In the genomic region with DNA sequence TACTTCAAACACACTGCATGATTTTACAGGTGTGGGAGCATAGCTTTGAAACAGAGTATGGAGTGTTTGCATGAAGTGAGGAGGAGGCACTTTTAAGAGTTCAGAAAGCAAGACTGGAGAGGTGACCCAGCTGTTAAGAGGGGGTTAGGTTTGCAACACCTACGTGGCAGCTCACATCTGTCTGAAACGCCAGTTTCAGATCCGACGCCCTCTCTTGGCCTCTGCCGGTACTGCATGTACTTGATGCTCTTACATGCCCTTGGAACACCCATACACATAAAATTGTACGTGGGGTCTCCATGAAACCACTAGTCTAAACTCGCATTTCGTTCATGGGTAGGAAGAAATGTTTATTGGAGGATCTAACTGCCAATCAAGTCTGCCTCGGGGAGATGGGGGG, we compare ENCODE assay signal across 10 mouse cellular contexts. TPM values are rescaled to one million over a fixed set of nuclear protein-coding genes. Genes with fewer than 3 reads are reported as not detected.
DNase-seq lines count a peak whose midpoint lies in the region; ATAC-seq and TF ChIP-seq lines count a peak whose summit lies in the region.
"Had no signal": no experiment of that assay in that cellular context is flagged by ENCODE, and none has a peak within 500 bp of the region (broad histone marks: within the 10 kb centered on the region; RNA-seq: fewer than 3 reads in every experiment).

No protein-coding gene starts in this region.

- no peaks in the 10 kb centered on the region for H3K36me3 ChIP-seq in midbrain, embryonic 11.5 days (ENCODE audit: control insufficient read depth, insufficient read depth, low read length)
- no peaks in the 10 kb centered on the region for H3K36me3 ChIP-seq in midbrain, embryonic 16.5 days (ENCODE audit: control insufficient read depth, insufficient read depth, low read length)
- H3K36me3 ChIP-seq in limb, embryonic 11.5 days (ENCODE audit: control insufficient read depth, insufficient read depth, low read length) = no peaks in the 10 kb centered on the region
- H3K36me3 ChIP-seq: limb, embryonic 12.5 days had no signal

- H3K9ac ChIP-seq in midbrain, embryonic 11.5 days (ENCODE audit: low read length) = no peak overlapping the region
- H3K9ac ChIP-seq in midbrain, embryonic 16.5 days (ENCODE audit: low read depth, low read length) = no peak overlapping the region
- H3K9ac ChIP-seq in limb, embryonic 11.5 days (ENCODE audit: low read length) = no peak overlapping the region
- H3K9ac ChIP-seq: limb, embryonic 12.5 days had no signal

- H3K27ac ChIP-seq in cerebellum, adult 2 months (ENCODE audit: insufficient read depth, low read length) = no peak overlapping the region
- H3K27ac ChIP-seq in midbrain, embryonic 11.5 days (ENCODE audit: low read depth, low read length) = no peak overlapping the region
- no peak overlapping the region for H3K27ac ChIP-seq in midbrain, embryonic 16.5 days (ENCODE audit: low read length)
- H3K27ac ChIP-seq in limb, embryonic 11.5 days (replicated peaks; ENCODE audit: low read depth, low read length) = no peak overlapping the region
- H3K27ac ChIP-seq: limb, embryonic 12.5 days had no signal

- no peak for TF ChIP-seq POLR2A in cerebellum, adult 2 months (IDR thresholded peaks at IDR 0.05; ENCODE audit: borderline replicate concordance, insufficient read depth, low read length)

- no peaks in the 10 kb centered on the region for H3K27me3 ChIP-seq in cerebellum, adult 2 months (ENCODE audit: control insufficient read depth, insufficient read depth, low read length)
- H3K27me3 ChIP-seq in midbrain, embryonic 11.5 days (ENCODE audit: control insufficient read depth, insufficient read depth, low read length) = no peaks in the 10 kb centered on the region
- no peaks in the 10 kb centered on the region for H3K27me3 ChIP-seq in midbrain, embryonic 16.5 days (ENCODE audit: control insufficient read depth, insufficient read depth, low read depth, low read length)
- no peaks in the 10 kb centered on the region for H3K27me3 ChIP-seq in limb, embryonic 11.5 days (ENCODE audit: control insufficient read depth, insufficient read depth, low read length)
- H3K27me3 ChIP-seq: limb, embryonic 12.5 days had no signal

- no peaks in the 10 kb centered on the region for H3K9me3 ChIP-seq in midbrain, embryonic 11.5 days (ENCODE audit: control insufficient read depth, low read length)
- no peaks in the 10 kb centered on the region for H3K9me3 ChIP-seq in midbrain, embryonic 16.5 days (replicated peaks; ENCODE audit: control insufficient read depth, low read length, poor library complexity, severe bottlenecking)
- H3K9me3 ChIP-seq in limb, embryonic 11.5 days (ENCODE audit: control insufficient read depth, low read length) = no peaks in the 10 kb centered on the region

- DNase-seq in cerebellum, adult 2 months = no peak
- DNase-seq in cerebellum, postnatal 36 days = no peak
- peak; percentile 82 for DNase-seq in midbrain, embryonic 11.5 days (ENCODE audit: low spot score, missing footprints)
- peak; percentile 44 for DNase-seq in limb, embryonic 11.5 days (ENCODE audit: low spot score)
- DNase-seq in thymus, postnatal 14 days = peak; percentile 44
- DNase-seq in adrenal gland, postnatal 14 days = no peak
- no peak for DNase-seq in frontal cortex, postnatal 25 days (ENCODE audit: low spot score in 2 of 2)

- 0 out of 2 replicates have a peak, but pooled peaks have one; percentile 20 for TF ChIP-seq CTCF in cerebellum, adult 2 months (IDR thresholded peaks at IDR 0.05; ENCODE audit: borderline replicate concordance, insufficient read depth, low read depth, low read length)

- no peaks in the 10 kb centered on the region for H3K4me1 ChIP-seq in cerebellum, adult 2 months (ENCODE audit: control insufficient read depth, insufficient read depth, low read length)
- H3K4me1 ChIP-seq in midbrain, embryonic 11.5 days (ENCODE audit: control insufficient read depth, insufficient read depth, low read length) = no peaks in the 10 kb centered on the region
- H3K4me1 ChIP-seq in midbrain, embryonic 16.5 days (ENCODE audit: control insufficient read depth, insufficient read depth, low read length) = 0 out of 2 replicates have a peak, but pooled peaks cover 4% of the 10 kb centered on the region
- no peaks in the 10 kb centered on the region for H3K4me1 ChIP-seq in limb, embryonic 11.5 days (ENCODE audit: control insufficient read depth, insufficient read depth, low read length)
- H3K4me1 ChIP-seq: limb, embryonic 12.5 days had no signal

- 46% methylated on average over 9 of the region's 9 CpGs for WGBS in cerebellum, adult 2 months
- 47% methylated on average over 9 of the region's 9 CpGs for WGBS in midbrain, embryonic 11.5 days
- WGBS in midbrain, embryonic 16.5 days = 50% methylated on average over 9 of the region's 9 CpGs
- WGBS in limb, embryonic 11.5 days = 44% methylated on average over 9 of the region's 9 CpGs

- ATAC-seq in midbrain, embryonic 11.5 days (ENCODE audit: low FRiP score) = no peak
- no peak for ATAC-seq in midbrain, embryonic 16.5 days
- no peak for ATAC-seq in limb, embryonic 11.5 days (ENCODE audit: insufficient number of reproducible peaks, low FRiP score, low TSS enrichment, low read depth)

- H3K4me3 ChIP-seq in cerebellum, adult 2 months (replicated peaks; ENCODE audit: insufficient read depth, low read depth, low read length) = no peak overlapping the region
- no peak overlapping the region for H3K4me3 ChIP-seq in midbrain, embryonic 11.5 days (ENCODE audit: low read depth, low read length)
- no peak overlapping the region for H3K4me3 ChIP-seq in midbrain, embryonic 16.5 days (ENCODE audit: low read depth, low read length)
- H3K4me3 ChIP-seq in limb, embryonic 11.5 days (ENCODE audit: low read depth, low read length) = no peak overlapping the region
- H3K4me3 ChIP-seq: limb, embryonic 12.5 days had no signal

- H3K4me2 ChIP-seq in midbrain, embryonic 11.5 days = no peak overlapping the region
- H3K4me2 ChIP-seq in midbrain, embryonic 16.5 days (ENCODE audit: low read length) = no peak overlapping the region
- no peak overlapping the region for H3K4me2 ChIP-seq in limb, embryonic 11.5 days (ENCODE audit: low read depth, severe bottlenecking)
- H3K4me2 ChIP-seq: limb, embryonic 12.5 days had no signal

RNA-seq across cellular contexts. Expression of a gene that starts 24.3 kb away (rescaled TPM):
- 0.24 and 0.29 TPM in 2 replicates for polyA plus RNA-seq in cerebellum, adult 2 months (2012; rRNA removed)
- polyA plus RNA-seq in midbrain, embryonic 11.5 days (2014; fragmentation: Nextera tagmentation; extraction: Ambion mirVana) = 0.08 and 0.33 TPM in 2 replicates
- polyA plus RNA-seq in midbrain, embryonic 16.5 days (2015; fragmentation: Nextera tagmentation; extraction: Ambion mirVana) = 0.11 and 0.33 TPM in 2 replicates
- polyA plus RNA-seq in limb, embryonic 11.5 days (2014; fragmentation: Nextera tagmentation; extraction: Ambion mirVana) = not detected in 2 replicates
- total RNA-seq in adrenal gland, postnatal 14 days (2021) = 0.34 TPM in 1 of 2 replicates, not detected in the other
- polyA plus RNA-seq: limb, embryonic 12.5 days; neural tube, embryonic 11.5 days had no signal

Comparison
In these comparisons a context has a peak if more than half of its experiments do, and no peak if none do; other contexts are left out.
1. DNase-seq: peak in midbrain, embryonic 11.5 days (single experiment), limb, embryonic 11.5 days (single experiment) and thymus, postnatal 14 days (single experiment); none in cerebellum, adult 2 months (0 of 2), cerebellum, postnatal 36 days (0 of 2), adrenal gland, postnatal 14 days (single experiment) and frontal cortex, postnatal 25 days (0 of 2).